Mouse (Mus musculus) cerebellum, postnatal 4 days (tissue): ENCODE measurements at regions not wholly inside any gene's neighbourhood (a gene's known extent, or its start where the extent isn't known, plus 50 kb on each side); places are given as distances from the start of the nearest gene placed in this dataset.

Source experiments
- DNase-seq, 2 experiments: peaks; one replicate each; pipeline ENCODE4 v3.0.0; 2022; ENCODE audit warnings: low spot score in 2 of 2, mixed read lengths in 1 of 2

DNA sequence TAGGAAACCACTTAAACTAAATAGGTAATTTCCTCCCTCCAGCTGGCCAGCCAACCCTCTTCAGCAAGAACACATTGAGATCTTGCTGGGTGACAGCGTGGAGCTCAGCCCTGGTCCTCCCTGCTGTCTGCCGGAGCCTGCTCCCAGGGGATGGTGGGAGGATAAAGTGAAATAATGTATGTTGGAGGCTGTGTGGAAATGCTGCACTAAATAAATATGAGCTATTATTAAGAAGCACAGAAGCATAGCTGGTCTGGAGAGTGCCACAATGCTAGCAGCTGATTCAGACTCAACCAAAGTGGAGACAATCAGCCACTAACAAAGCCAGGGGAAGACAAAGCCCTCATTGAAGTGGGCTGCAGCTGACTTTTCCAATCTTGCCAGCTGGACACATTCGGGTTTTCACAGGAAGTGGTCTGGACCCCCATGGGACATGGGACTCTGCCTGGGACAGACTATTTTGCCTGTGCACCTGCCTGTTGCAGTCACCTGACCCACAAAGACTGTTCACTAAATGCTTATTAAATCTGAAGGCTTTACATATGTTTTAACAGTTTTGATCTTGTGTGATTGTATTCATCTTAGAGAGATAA lies 248.3 kb downstream of the Emp1 start:
- no peak for DNase-seq

GRCm38 (mm10) chr6:135627928-135628327 lies 265.6 kb downstream of the Emp1 start:
- no peak for DNase-seq

DNA sequence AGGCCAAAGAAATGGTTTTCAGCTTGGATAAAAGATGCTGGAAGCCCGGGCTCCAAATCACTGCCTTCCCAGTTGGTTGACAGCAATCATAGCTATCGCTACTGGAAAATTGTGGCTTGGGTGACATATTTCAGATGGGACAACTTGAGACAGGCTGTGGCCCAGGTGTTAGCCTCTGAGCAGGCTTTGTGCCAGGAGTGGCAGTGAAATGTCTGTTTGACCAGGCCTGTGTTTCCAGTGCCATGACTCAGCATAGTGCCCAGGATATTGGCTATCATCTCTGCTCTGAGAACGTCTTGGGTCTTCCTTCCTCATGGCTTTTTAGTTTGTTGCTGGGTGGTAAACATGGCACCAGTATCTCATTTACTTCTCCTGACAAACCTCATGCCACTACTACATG lies 266.9 kb downstream of the Emp1 start:
- no peak for DNase-seq

- DNase-seq, result no peak
Measured at GRCm38 (mm10) chr6:135632671-135633070, 270.3 kb downstream of the Emp1 start.

DNA sequence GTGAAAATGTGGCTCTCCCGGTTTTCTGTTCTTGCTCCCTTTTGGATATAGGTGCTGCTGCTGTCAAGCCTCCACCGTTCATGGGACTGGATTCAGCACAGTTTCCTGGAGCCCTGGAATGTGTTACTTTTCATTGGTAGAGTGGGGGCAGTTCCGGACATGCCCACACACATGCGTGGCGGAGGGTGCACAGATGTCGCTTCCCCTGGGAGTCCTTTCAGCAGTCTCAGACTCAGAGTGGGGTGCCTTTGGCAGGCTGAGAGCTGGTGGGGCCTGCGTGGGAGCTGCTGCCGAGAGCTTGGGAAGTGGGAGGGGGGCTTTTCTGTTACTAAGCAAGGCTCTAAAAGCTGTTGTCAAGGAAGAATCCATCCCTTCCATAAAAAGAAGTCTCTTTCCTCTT lies 274.3 kb downstream of the Emp1 start:
- no peak for DNase-seq

- no peak for DNase-seq
Measured at GRCm38 (mm10) chr6:135642711-135643110, 280.4 kb downstream of the Emp1 start.

GRCm38 (mm10) chr6:135646177-135646576 lies 283.8 kb downstream of the Emp1 start:
- DNase-seq, result no peak

GRCm38 (mm10) chr6:135653002-135653401 lies 290.7 kb downstream of the Emp1 start:
- no peak for DNase-seq

- DNase-seq, result no peak
Measured at GRCm38 (mm10) chr6:135662386-135662785, 300.0 kb downstream of the Emp1 start.

- DNase-seq, result no peak
Measured at GRCm38 (mm10) chr6:135662801-135663537, 300.6 kb downstream of the Emp1 start.
